Mouse (Mus musculus): ENCODE measurements around the gene Tubal3. TPM values are rescaled to one million over a fixed set of nuclear protein-coding genes. Genes with fewer than 3 reads are reported as not detected.

The Tubal3 gene
- polyA plus RNA-seq (2012; ENCODE audit: low replicate concordance) = not detected in 2 replicates

DNA sequence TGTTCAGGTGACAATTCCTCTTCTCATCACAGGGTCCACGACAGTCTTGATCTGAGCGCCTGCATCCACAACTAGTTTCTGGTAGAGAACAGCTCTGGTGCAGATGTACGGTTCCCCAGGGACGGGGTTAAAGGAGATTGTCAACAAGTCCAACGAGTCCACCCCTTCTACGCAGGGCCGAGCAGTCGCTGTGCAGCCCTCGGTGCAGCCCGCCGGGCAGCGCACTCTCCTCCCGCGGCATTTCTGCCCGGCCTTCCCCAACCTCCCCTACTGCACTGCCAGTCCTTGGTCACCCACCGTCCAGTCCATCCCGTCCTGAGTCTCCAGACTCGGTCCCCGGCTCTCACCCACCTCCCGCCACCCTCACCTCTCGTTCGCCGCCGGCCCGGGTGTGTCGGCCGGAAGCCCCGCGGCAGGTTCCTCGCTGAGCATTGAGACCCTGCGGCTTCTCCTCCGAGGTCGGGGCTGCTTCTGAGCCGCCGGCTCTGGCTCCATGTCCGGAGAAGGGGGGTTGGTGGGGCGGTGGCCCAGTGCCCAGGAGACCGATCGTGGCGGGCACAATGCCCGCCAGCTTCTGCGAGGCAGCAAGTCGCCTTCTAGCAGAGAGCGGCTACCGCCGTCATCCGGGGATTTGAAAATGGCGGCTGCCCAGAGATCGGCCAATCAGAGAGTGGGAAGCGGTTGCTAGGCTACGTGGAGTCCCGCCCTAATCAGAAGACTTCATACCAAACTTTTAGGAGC is at the start of gene Tubal3, which contains the start of gene Net1:
Gene Tubal3, plus strand, starts transcription at position 704 of the 741 bp plus-strand sequence.
Gene Net1, minus strand, starts transcription at position 650 of the 741 bp plus-strand sequence.

DNA sequence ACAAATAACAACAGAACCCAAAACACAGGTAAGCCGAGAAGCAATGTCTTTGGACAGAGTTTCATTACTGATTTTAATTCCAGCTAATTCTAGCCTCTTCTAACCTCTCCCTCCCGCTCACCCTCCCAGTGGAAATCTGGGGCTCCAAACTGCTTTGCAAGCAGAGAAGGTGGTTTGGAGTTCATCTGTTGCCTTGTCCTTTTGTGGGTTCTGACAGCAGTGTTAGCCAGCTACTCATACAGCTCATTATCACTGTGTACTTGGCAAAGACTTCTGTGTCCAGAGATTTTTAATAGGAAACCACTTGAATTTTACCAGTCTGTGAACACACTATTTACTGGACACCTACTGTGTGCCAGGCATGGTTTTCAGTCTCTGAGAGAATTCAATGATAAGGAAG is 27.2 kb downstream of the Tubal3 start, which contains the start of gene Ucn3:
Gene Ucn3, minus strand, starts transcription at position 101 of the 400 bp plus-strand sequence.

Other genes starting within 250 kb of the Tubal3 start
- gene Calml3, start 114.0 kb upstream of the Tubal3 start, polyA plus RNA-seq (2012; ENCODE audit: low replicate concordance) = not detected in 2 replicates
- not detected in 2 replicates for gene Calm4, start 80.5 kb upstream of the Tubal3 start, polyA plus RNA-seq (2012; ENCODE audit: low replicate concordance)
- not detected in 2 replicates for gene Calm5, start 64.1 kb upstream of the Tubal3 start, polyA plus RNA-seq (2012; ENCODE audit: low replicate concordance)
- 45.9 and 60.0 TPM in 2 replicates for gene Net1, start 54 bp upstream of the Tubal3 start, polyA plus RNA-seq (2012; ENCODE audit: low replicate concordance)
- not detected in 2 replicates for gene Ucn3, start 27.1 kb downstream of the Tubal3 start, polyA plus RNA-seq (2012; ENCODE audit: low replicate concordance)
- gene Akr1c14, start 130.7 kb downstream of the Tubal3 start, polyA plus RNA-seq (2012; ENCODE audit: low replicate concordance) = not detected in 2 replicates
- not detected in 2 replicates for gene Akr1c18, start 232.4 kb downstream of the Tubal3 start, polyA plus RNA-seq (2012; ENCODE audit: low replicate concordance)